Mouse (Mus musculus): ENCODE measurements around the gene Cep126. TPM values are rescaled to one million over a fixed set of nuclear protein-coding genes. Genes with fewer than 3 reads are reported as not detected.

Cep126 gene
- polyA plus RNA-seq (2015; fragmentation: Nextera tagmentation; extraction: Ambion mirVana): 2.1 and 3.1 TPM in 2 replicates

- peak within 1 kb of the TSS; percentile 56 for H3K4me3 ChIP-seq
- H3K9ac ChIP-seq: peak within 1 kb of the TSS; percentile 50
- H3K4me2 ChIP-seq: peak within 1 kb of the TSS; percentile 66
- no peaks in the 10 kb centered on the region for H3K9me3 ChIP-seq (replicated peaks)
- H3K27me3 ChIP-seq: no peaks in the 10 kb centered on the region
- H3K36me3 ChIP-seq (ENCODE audit: poor library complexity, severe bottlenecking): no peaks in the 10 kb centered on the region
- H3K27ac ChIP-seq: no peak within 1 kb of the TSS
- ATAC-seq: peak; percentile 99
- peaks cover 4% of the 10 kb centered on the region; the same call in 1 of the 2 replicates for H3K4me1 ChIP-seq
- WGBS: under 1% methylated on average over 72 of the region's 72 CpGs
These were observed at the start of gene Cep126 for GRCm38 (mm10) chr9:8134117-8134574. TSS of gene Cep126 (minus strand) at chr9:8134294.

GRCm38 (mm10) chr9:8179554-8179953 is 45.5 kb upstream of the Cep126 start:
- no peak for ATAC-seq
- Histone ChIP-seq H3K9ac (no peak overlapping the region), H3K36me3 (ENCODE audit: poor library complexity, severe bottlenecking) (no peaks in the 10 kb centered on the region), H3K27me3 (no peaks in the 10 kb centered on the region), H3K4me2 (no peak overlapping the region), H3K4me1 (no peaks in the 10 kb centered on the region), H3K4me3 (no peak overlapping the region), H3K9me3 (replicated peaks) (no peaks in the 10 kb centered on the region), H3K27ac (no peak overlapping the region)
- 88% methylated on average over 3 of the region's 3 CpGs for WGBS

- no peak for ATAC-seq
- 77% methylated on average over 3 of the region's 3 CpGs for WGBS
- H3K4me2 ChIP-seq: no peak overlapping the region
- H3K9me3 ChIP-seq (replicated peaks): no peaks in the 10 kb centered on the region
- H3K36me3 ChIP-seq (ENCODE audit: poor library complexity, severe bottlenecking): no peaks in the 10 kb centered on the region
- no peak overlapping the region for H3K4me3 ChIP-seq
- no peaks in the 10 kb centered on the region for H3K4me1 ChIP-seq
- no peak overlapping the region for H3K9ac ChIP-seq
- H3K27me3 ChIP-seq: no peaks in the 10 kb centered on the region
- H3K27ac ChIP-seq: no peak overlapping the region
These were observed 43.0 kb upstream of the Cep126 start for GRCm38 (mm10) chr9:8177099-8177498.

GRCm38 (mm10) chr9:8157011-8157410 is 22.9 kb upstream of the Cep126 start:
- Histone ChIP-seq H3K9me3 (replicated peaks) (no peaks in the 10 kb centered on the region), H3K4me2 (no peak overlapping the region), H3K4me3 (no peak overlapping the region), H3K36me3 (ENCODE audit: poor library complexity, severe bottlenecking) (no peaks in the 10 kb centered on the region), H3K9ac (no peak overlapping the region), H3K27ac (no peak overlapping the region), H3K4me1 (no peaks in the 10 kb centered on the region), H3K27me3 (no peaks in the 10 kb centered on the region)
- no peak for ATAC-seq
- 89% methylated on average over 2 of the region's 2 CpGs for WGBS

GRCm38 (mm10) chr9:8139501-8139900 is 5.4 kb upstream of the Cep126 start:
- ATAC-seq: no peak
- Histone ChIP-seq H3K4me1 (peaks cover 4% of the 10 kb centered on the region; the same call in 1 of the 2 replicates), H3K9ac (no peak overlapping the region), H3K27ac (no peak overlapping the region), H3K4me2 (no peak overlapping the region), H3K9me3 (replicated peaks) (no peaks in the 10 kb centered on the region), H3K4me3 (no peak overlapping the region), H3K36me3 (ENCODE audit: poor library complexity, severe bottlenecking) (no peaks in the 10 kb centered on the region), H3K27me3 (no peaks in the 10 kb centered on the region)
- WGBS: 89% methylated on average over 1 of the region's 1 CpGs

GRCm38 (mm10) chr9:8133586-8134115 is 443 bp downstream of the Cep126 start:
- peak overlapping the region; percentile 56 for H3K4me3 ChIP-seq
- H3K9ac ChIP-seq: peak overlapping the region; percentile 50
- peak overlapping the region; percentile 66 for H3K4me2 ChIP-seq
- H3K27ac ChIP-seq: no peak overlapping the region
- H3K4me1 ChIP-seq: peaks cover 4% of the 10 kb centered on the region; the same call in 1 of the 2 replicates
- H3K27me3 ChIP-seq: no peaks in the 10 kb centered on the region
- no peaks in the 10 kb centered on the region for H3K36me3 ChIP-seq (ENCODE audit: poor library complexity, severe bottlenecking)
- no peaks in the 10 kb centered on the region for H3K9me3 ChIP-seq (replicated peaks)
- ATAC-seq: no peak; the same call in 1 of the 2 replicates
- WGBS: 2% methylated on average over 22 of the region's 22 CpGs

- no peak overlapping the region for H3K4me3 ChIP-seq
- no peak overlapping the region for H3K27ac ChIP-seq
- H3K9me3 ChIP-seq (replicated peaks): no peaks in the 10 kb centered on the region
- peaks cover 14% of the 10 kb centered on the region; the same call in 1 of the 2 replicates for H3K36me3 ChIP-seq (ENCODE audit: poor library complexity, severe bottlenecking)
- ATAC-seq: no peak
- H3K9ac ChIP-seq: no peak overlapping the region
- no peaks in the 10 kb centered on the region for H3K4me1 ChIP-seq
- H3K4me2 ChIP-seq: no peak overlapping the region
- H3K27me3 ChIP-seq: no peaks in the 10 kb centered on the region
- WGBS: 88% methylated on average over 8 of the region's 8 CpGs
These were observed 10.6 kb downstream of the Cep126 start for GRCm38 (mm10) chr9:8123495-8123894.

GRCm38 (mm10) chr9:8114516-8114915 is 19.6 kb downstream of the Cep126 start:
- no peak for ATAC-seq

GRCm38 (mm10) chr9:8103050-8103449 is 31.0 kb downstream of the Cep126 start:
- Histone ChIP-seq H3K4me3 (no peak overlapping the region), H3K4me2 (no peak overlapping the region), H3K4me1 (no peaks in the 10 kb centered on the region), H3K36me3 (ENCODE audit: poor library complexity, severe bottlenecking) (0 out of 2 replicates have a peak, but pooled peaks cover 4% of the 10 kb centered on the region), H3K27me3 (no peaks in the 10 kb centered on the region), H3K27ac (no peak overlapping the region), H3K9me3 (replicated peaks) (no peaks in the 10 kb centered on the region), H3K9ac (no peak overlapping the region)
- WGBS: 93% methylated on average over 4 of the region's 4 CpGs
- no peak for ATAC-seq

More at GRCm38 (mm10) chr9:8114516-8114915, 19.6 kb downstream of the Cep126 start:
- no peak overlapping the region for H3K4me3 ChIP-seq
- H3K9ac ChIP-seq: no peak overlapping the region
- H3K36me3 ChIP-seq (ENCODE audit: poor library complexity, severe bottlenecking): peaks cover 25% of the 10 kb centered on the region
- 97% methylated on average over 5 of the region's 5 CpGs for WGBS
- H3K4me2 ChIP-seq: no peak overlapping the region
- H3K27me3 ChIP-seq: no peaks in the 10 kb centered on the region
- no peaks in the 10 kb centered on the region for H3K9me3 ChIP-seq (replicated peaks)
- H3K4me1 ChIP-seq: no peaks in the 10 kb centered on the region
- H3K27ac ChIP-seq: no peak overlapping the region

- WGBS: 90% methylated on average over 6 of the region's 6 CpGs
- Histone ChIP-seq H3K4me1 (no peaks in the 10 kb centered on the region), H3K9ac (no peak overlapping the region), H3K4me2 (no peak overlapping the region), H3K4me3 (no peak overlapping the region), H3K27ac (no peak overlapping the region), H3K27me3 (no peaks in the 10 kb centered on the region), H3K9me3 (replicated peaks) (no peaks in the 10 kb centered on the region), H3K36me3 (ENCODE audit: poor library complexity, severe bottlenecking) (0 out of 2 replicates have a peak, but pooled peaks cover 4% of the 10 kb centered on the region)
- no peak for ATAC-seq
These were observed 33.1 kb downstream of the Cep126 start for GRCm38 (mm10) chr9:8100962-8101361.

GRCm38 (mm10) chr9:8078882-8079281 is 55.2 kb downstream of the Cep126 start:
- H3K9me3 ChIP-seq (replicated peaks): no peaks in the 10 kb centered on the region
- no peak for ATAC-seq
- WGBS: 90% methylated on average over 5 of the region's 5 CpGs

GRCm38 (mm10) chr9:8074345-8074744 is 59.7 kb downstream of the Cep126 start:
- no peaks in the 10 kb centered on the region for H3K27me3 ChIP-seq

More at GRCm38 (mm10) chr9:8078882-8079281, 55.2 kb downstream of the Cep126 start:
- Histone ChIP-seq H3K4me1 (no peaks in the 10 kb centered on the region), H3K4me3 (no peak overlapping the region), H3K9ac (no peak overlapping the region), H3K4me2 (no peak overlapping the region), H3K27me3 (no peaks in the 10 kb centered on the region), H3K36me3 (ENCODE audit: poor library complexity, severe bottlenecking) (no peaks in the 10 kb centered on the region), H3K27ac (no peak overlapping the region)

More at GRCm38 (mm10) chr9:8074345-8074744, 59.7 kb downstream of the Cep126 start:
- H3K4me2 ChIP-seq: no peak overlapping the region
- H3K9me3 ChIP-seq (replicated peaks): no peaks in the 10 kb centered on the region
- H3K4me1 ChIP-seq: no peaks in the 10 kb centered on the region
- no peak for ATAC-seq
- H3K27ac ChIP-seq: no peak overlapping the region
- no peak overlapping the region for H3K4me3 ChIP-seq
- H3K9ac ChIP-seq: no peak overlapping the region
- H3K36me3 ChIP-seq (ENCODE audit: poor library complexity, severe bottlenecking): no peaks in the 10 kb centered on the region

Data from forebrain, embryonic 13.5 days (tissue).